Mouse (Mus musculus) thymus, postnatal 36 days (tissue): Measurements from ENCODE around the gene Tex37.

Source experiments
- DNase-seq, 2 experiments: peaks; one replicate each; pipeline ENCODE4 v3.0.0; 2022; ENCODE audit warnings: mixed read lengths in 2 of 2

Gene Tex37

GRCm38 (mm10) chr6:70880714-70881304, 37.9 kb downstream of the Tex37 start:
- peak; percentile 60 to 69 for DNase-seq

GRCm38 (mm10) chr6:70875017-70875416, 43.7 kb downstream of the Tex37 start:
- no peak for DNase-seq

GRCm38 (mm10) chr6:70874035-70874775, 44.5 kb downstream of the Tex37 start:
- peak in 1 of 2 experiments; percentile 19 for DNase-seq

- no peak for DNase-seq
Measured at GRCm38 (mm10) chr6:70872570-70872969, 46.2 kb downstream of the Tex37 start.

GRCm38 (mm10) chr6:70872128-70872527, 46.6 kb downstream of the Tex37 start:
- no peak for DNase-seq

- DNase-seq = no peak
Measured at GRCm38 (mm10) chr6:70871511-70871980, 47.2 kb downstream of the Tex37 start.

- DNase-seq = no peak
Measured at GRCm38 (mm10) chr6:70867297-70867696, 51.4 kb downstream of the Tex37 start.

GRCm38 (mm10) chr6:70866761-70867160, 52.0 kb downstream of the Tex37 start:
- no peak for DNase-seq

GRCm38 (mm10) chr6:70864285-70864684, 54.4 kb downstream of the Tex37 start:
- DNase-seq = no peak
